ENCODE assay signal across 17 mouse cellular contexts in genomic region chr8:123048402-123048801, GRCm38 (mm10). TPM values are rescaled to one million over a fixed set of nuclear protein-coding genes. Genes with fewer than 3 reads are reported as not detected.
A peak's percentile ranks its signal among the peaks of the same experiment; 100 is the strongest.
DNase-seq lines count a peak whose midpoint lies in the region; ATAC-seq and TF ChIP-seq lines count a peak whose summit lies in the region.
"Had no signal": no experiment of that assay in that cellular context is flagged by ENCODE, and none has a peak within 500 bp of the region (broad histone marks: within the 10 kb centered on the region; RNA-seq: fewer than 3 reads in every experiment).

No protein-coding gene starts in this region.

- TF ChIP-seq CTCF in thymus, adult 2 months (IDR thresholded peaks at IDR 0.05; ENCODE audit: borderline replicate concordance, control insufficient read depth, extremely low read depth, insufficient read depth, low read length, poor library complexity), result no peak
- TF ChIP-seq CTCF in hindbrain, postnatal 0 days (IDR thresholded peaks at IDR 0.05; ENCODE audit: low read depth), result no peak

- peaks cover 8% of the 10 kb centered on the region; the same call in 1 of the 2 replicates for H3K4me1 ChIP-seq in kidney, embryonic 14.5 days (ENCODE audit: control insufficient read depth, insufficient read depth, low read length)
- H3K4me1 ChIP-seq in thymus, adult 2 months (replicated peaks; ENCODE audit: control insufficient read depth, insufficient read depth, low read length), result peaks cover 7% of the 10 kb centered on the region
- H3K4me1 ChIP-seq in hindbrain, postnatal 0 days (ENCODE audit: insufficient read depth, low read length), result no peaks in the 10 kb centered on the region

- no peak for TF ChIP-seq POLR2A in thymus, adult 2 months (IDR thresholded peaks at IDR 0.05; ENCODE audit: control insufficient read depth, extremely low read depth, insufficient read depth, low read length, poor library complexity)

- ATAC-seq in kidney, embryonic 14.5 days (ENCODE audit: low FRiP score, low TSS enrichment), result 0 out of 2 replicates have a peak, but pooled peaks have one; percentile 18
- ATAC-seq in hindbrain, postnatal 0 days, result no peak

- no peak overlapping the region for H3K27ac ChIP-seq in kidney, embryonic 14.5 days (ENCODE audit: low read depth, low read length)
- no peak overlapping the region for H3K27ac ChIP-seq in thymus, adult 2 months (ENCODE audit: control insufficient read depth, insufficient read depth, low read length)
- H3K27ac ChIP-seq in hindbrain, postnatal 0 days, result no peak overlapping the region
- H3K27ac ChIP-seq: heart, embryonic 10.5 days; layer of hippocampus, adult 2 months; left cerebral cortex, adult 2 months; limb, embryonic 12.5 days; neural tube, embryonic 13.5 days had no signal

- WGBS in kidney, embryonic 14.5 days, result 80% methylated on average over 7 of the region's 7 CpGs
- WGBS in thymus, adult 2 months, result 95% methylated on average over 7 of the region's 7 CpGs
- WGBS in hindbrain, postnatal 0 days, result 88% methylated on average over 7 of the region's 7 CpGs

- H3K4me3 ChIP-seq in kidney, embryonic 14.5 days (ENCODE audit: low read length), result no peak overlapping the region
- H3K4me3 ChIP-seq in thymus, adult 2 months (ENCODE audit: control insufficient read depth, insufficient read depth, low read length), result no peak overlapping the region
- H3K4me3 ChIP-seq in hindbrain, postnatal 0 days (ENCODE audit: low read length), result no peak overlapping the region
- H3K4me3 ChIP-seq: heart, embryonic 10.5 days; layer of hippocampus, adult 2 months; left cerebral cortex, adult 2 months; limb, embryonic 12.5 days; megakaryocyte, embryonic 14.5 days; neural tube, embryonic 13.5 days had no signal

- no peak overlapping the region for H3K4me2 ChIP-seq in kidney, embryonic 14.5 days (replicated peaks; ENCODE audit: low read depth, low read length)
- H3K4me2 ChIP-seq in hindbrain, postnatal 0 days (ENCODE audit: low read depth, low read length), result no peak overlapping the region
- H3K4me2 ChIP-seq: limb, embryonic 12.5 days; neural tube, embryonic 13.5 days had no signal

- no peak overlapping the region for H3K9ac ChIP-seq in kidney, embryonic 14.5 days (ENCODE audit: low read depth, low read length)
- no peak overlapping the region for H3K9ac ChIP-seq in hindbrain, postnatal 0 days (replicated peaks; ENCODE audit: low read length)
- H3K9ac ChIP-seq: limb, embryonic 12.5 days; neural tube, embryonic 13.5 days had no signal

- no peak for DNase-seq in kidney, adult 8-10 months
- DNase-seq in thymus, postnatal 4 days, result peak; percentile 4
- no peak for DNase-seq in thymus, adult 2 months
- DNase-seq in kidney, postnatal 10 days, result peak; percentile 22
- no peak for DNase-seq in ovary, postnatal 14 days (ENCODE audit: low spot score)
- no peak for DNase-seq in hindbrain, postnatal 0 days (ENCODE audit: low spot score)
- DNase-seq: cerebellum, postnatal 14 days; gastrocnemius, postnatal 25 days; heart, postnatal 14 days; right cerebral cortex, postnatal 4 days had no signal

- H3K36me3 ChIP-seq in kidney, embryonic 14.5 days (ENCODE audit: control insufficient read depth, insufficient read depth, low read length), result no peaks in the 10 kb centered on the region
- H3K36me3 ChIP-seq in thymus, adult 2 months (ENCODE audit: control insufficient read depth, insufficient read depth, low read length), result no peaks in the 10 kb centered on the region
- no peaks in the 10 kb centered on the region for H3K36me3 ChIP-seq in hindbrain, postnatal 0 days (ENCODE audit: insufficient read depth, low read length)

- H3K9me3 ChIP-seq in kidney, embryonic 14.5 days (ENCODE audit: control insufficient read depth, low read length), result no peaks in the 10 kb centered on the region
- no peaks in the 10 kb centered on the region for H3K9me3 ChIP-seq in hindbrain, postnatal 0 days (ENCODE audit: low read length)
- H3K9me3 ChIP-seq: heart, embryonic 10.5 days; limb, embryonic 12.5 days; megakaryocyte, embryonic 14.5 days; neural tube, embryonic 13.5 days had no signal

- H3K27me3 ChIP-seq in kidney, embryonic 14.5 days (ENCODE audit: control insufficient read depth, insufficient read depth, low read length), result no peaks in the 10 kb centered on the region
- no peaks in the 10 kb centered on the region for H3K27me3 ChIP-seq in thymus, adult 2 months (ENCODE audit: control insufficient read depth, insufficient read depth, low read length)
- no peaks in the 10 kb centered on the region for H3K27me3 ChIP-seq in hindbrain, postnatal 0 days (ENCODE audit: insufficient read depth, low read length)
- H3K27me3 ChIP-seq: limb, embryonic 12.5 days; megakaryocyte, embryonic 14.5 days; neural tube, embryonic 13.5 days had no signal

RNA-seq across cellular contexts. Expression of gene Ankrd11, which starts 6.3 kb away (rescaled TPM):
- 44.3 and 55.5 TPM in 2 replicates for polyA plus RNA-seq in kidney, embryonic 14.5 days (2014; fragmentation: Nextera tagmentation; extraction: Ambion mirVana)
- 118 and 145 TPM in 2 replicates for polyA plus RNA-seq in thymus, adult 2 months (2012; rRNA removed)
- total RNA-seq in hindbrain, postnatal 0 days (2014; rRNA removed), result 89.9 and 96.6 TPM in 2 replicates
- 74.4 and 75.9 TPM in 2 replicates for polyA plus RNA-seq in hindbrain, postnatal 0 days (2015; fragmentation: Nextera tagmentation; extraction: Ambion mirVana)

RNA-seq across cellular contexts. Expression of gene Spg7, which starts 14.3 kb away (rescaled TPM):
- polyA plus RNA-seq in kidney, embryonic 14.5 days (2014; fragmentation: Nextera tagmentation; extraction: Ambion mirVana), result 45.9 and 51.2 TPM in 2 replicates
- 126 and 145 TPM in 2 replicates for polyA plus RNA-seq in thymus, adult 2 months (2012; rRNA removed)
- total RNA-seq in hindbrain, postnatal 0 days (2014; rRNA removed), result 45.1 and 52.7 TPM in 2 replicates
- 49.7 and 51.6 TPM in 2 replicates for polyA plus RNA-seq in hindbrain, postnatal 0 days (2015; fragmentation: Nextera tagmentation; extraction: Ambion mirVana)

RNA-seq across cellular contexts. Expression of gene Rpl13, which starts 53.7 kb away (rescaled TPM):
- 1,702 and 2,075 TPM in 2 replicates for polyA plus RNA-seq in kidney, embryonic 14.5 days (2014; fragmentation: Nextera tagmentation; extraction: Ambion mirVana)
- polyA plus RNA-seq in thymus, adult 2 months (2012; rRNA removed), result 3,303 and 3,543 TPM in 2 replicates
- 2,723 and 2,758 TPM in 2 replicates for total RNA-seq in hindbrain, postnatal 0 days (2014; rRNA removed)
- polyA plus RNA-seq in hindbrain, postnatal 0 days (2015; fragmentation: Nextera tagmentation; extraction: Ambion mirVana), result 808 and 861 TPM in 2 replicates

Comparison
In these comparisons a context has a peak if more than half of its experiments do, and no peak if none do; other contexts are left out.
1. DNase-seq: peak in thymus, postnatal 4 days (single experiment) and kidney, postnatal 10 days (single experiment); none in kidney, adult 8-10 months (0 of 2), thymus, adult 2 months (single experiment), ovary, postnatal 14 days (single experiment) and hindbrain, postnatal 0 days (single experiment).